Mouse (Mus musculus) macrophage (primary cell): ENCODE data around the gene Cryba2. TPM values are rescaled to one million over a fixed set of nuclear protein-coding genes. Genes with fewer than 3 reads are reported as not detected.

ENCODE experiments used
- H3K27ac ChIP-seq: fragments of 350-480 bp; formaldehyde crosslinking; 2 replicates; pipeline ENCODE4 v1.9.0; 2021
- H3K36me3 ChIP-seq: fragments of 350-480 bp; formaldehyde crosslinking; 2 replicates; pipeline ENCODE4 v1.9.0; 2021; ENCODE audit errors: inconsistent target
- H3K4me3 ChIP-seq: fragments of 350-480 bp; formaldehyde crosslinking; 2 replicates; pipeline ENCODE4 v1.9.0; 2021; ENCODE audit errors: inconsistent target
- H3K79me2 ChIP-seq: fragments of 350-480 bp; formaldehyde crosslinking; 2 replicates; pipeline ENCODE4 v1.9.0; 2021; ENCODE audit errors: inconsistent target
- WGBS: methylation state at CpG from one replicate; pipeline ENCODE4 v1.1.7; 2026; ENCODE audit warnings: inconsistent platforms; ENCODE audit not compliant: missing documents; 5-methylcytosine and 5-hydroxymethylcytosine counted together
- polyA plus RNA-seq: library from polyadenylated mRNA; stranded (reverse); fragments of 250-400 nt; gene quantifications from 3 replicates; pipeline ENCODE4 v1.2.4, GENCODE M21; 2018; ENCODE audit warnings: inconsistent platforms

Cryba2 gene
- polyA plus RNA-seq, 1 experiment from 2014 or later: not detected

DNA sequence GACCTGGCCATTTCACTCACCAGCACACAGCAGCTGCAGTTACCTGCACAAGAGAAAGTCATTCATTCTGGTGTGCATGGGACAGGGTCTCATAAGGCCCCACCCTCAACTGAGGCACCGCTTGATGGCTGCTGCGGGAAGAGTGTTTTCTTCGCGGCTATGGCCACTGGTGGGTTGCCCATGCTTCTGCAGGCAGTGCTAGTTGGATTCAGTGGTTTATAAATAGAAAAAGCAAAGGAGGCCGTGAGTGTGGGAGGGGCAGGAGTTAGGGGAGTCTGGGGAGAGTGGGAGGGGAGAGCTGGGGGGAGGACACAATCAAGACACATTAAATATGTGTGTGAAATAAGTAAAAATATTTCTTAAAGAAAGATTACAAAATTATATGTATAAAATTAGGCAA, 49.9 kb downstream of the Cryba2 start:
- no peak overlapping the region for H3K27ac ChIP-seq
- WGBS: 85% methylated on average over 5 of the region's 5 CpGs
- no peaks in the 10 kb centered on the region for H3K79me2 ChIP-seq
- H3K4me3 ChIP-seq: no peak overlapping the region
- no peaks in the 10 kb centered on the region for H3K36me3 ChIP-seq

Other genes with a start within 250 kb of the Cryba2 start
- gene Ttll4, start 231.4 kb downstream of the Cryba2 start, polyA plus RNA-seq: 3.0 to 5.5 TPM (median 3.7 TPM) in 3 replicates
- 10.0 to 133 TPM (median 56.9 TPM) in 3 replicates for gene Cyp27a1, start 179.6 kb downstream of the Cryba2 start, polyA plus RNA-seq
- gene Prkag3, start 143.9 kb downstream of the Cryba2 start, polyA plus RNA-seq: not detected in 3 replicates
- gene Wnt6, start 121.3 kb downstream of the Cryba2 start, polyA plus RNA-seq: 0.11 to 0.15 TPM in 2 of 3 replicates, not detected in the other
- gene Wnt10a, start 101.6 kb downstream of the Cryba2 start, polyA plus RNA-seq: not detected in 3 replicates
- gene Cdk5r2, start 38.2 kb downstream of the Cryba2 start, polyA plus RNA-seq: not detected in 3 replicates
- not detected in 3 replicates for gene Fev, start 7.7 kb downstream of the Cryba2 start, polyA plus RNA-seq
- not detected in 3 replicates for gene Cfap65, start 42.5 kb upstream of the Cryba2 start, polyA plus RNA-seq
- gene Ihh, start 58.5 kb upstream of the Cryba2 start, polyA plus RNA-seq: 0.06 to 0.19 TPM in 2 of 3 replicates, not detected in the other
- 2.1 to 3.5 TPM (median 2.5 TPM) in 3 replicates for gene Nhej1, start 232.1 kb upstream of the Cryba2 start, polyA plus RNA-seq
- not detected in 3 replicates for gene Slc23a3, start 240.7 kb upstream of the Cryba2 start, polyA plus RNA-seq
- gene Cnppd1, start 249.6 kb upstream of the Cryba2 start, polyA plus RNA-seq: 52.3 to 87.8 TPM (median 60.4 TPM) in 3 replicates
- gene Retreg2, start 249.6 kb upstream of the Cryba2 start, polyA plus RNA-seq: 56.8 to 88.1 TPM (median 67.2 TPM) in 3 replicates